ENCODE assay signal across 8 mouse cellular contexts in the genomic region with DNA sequence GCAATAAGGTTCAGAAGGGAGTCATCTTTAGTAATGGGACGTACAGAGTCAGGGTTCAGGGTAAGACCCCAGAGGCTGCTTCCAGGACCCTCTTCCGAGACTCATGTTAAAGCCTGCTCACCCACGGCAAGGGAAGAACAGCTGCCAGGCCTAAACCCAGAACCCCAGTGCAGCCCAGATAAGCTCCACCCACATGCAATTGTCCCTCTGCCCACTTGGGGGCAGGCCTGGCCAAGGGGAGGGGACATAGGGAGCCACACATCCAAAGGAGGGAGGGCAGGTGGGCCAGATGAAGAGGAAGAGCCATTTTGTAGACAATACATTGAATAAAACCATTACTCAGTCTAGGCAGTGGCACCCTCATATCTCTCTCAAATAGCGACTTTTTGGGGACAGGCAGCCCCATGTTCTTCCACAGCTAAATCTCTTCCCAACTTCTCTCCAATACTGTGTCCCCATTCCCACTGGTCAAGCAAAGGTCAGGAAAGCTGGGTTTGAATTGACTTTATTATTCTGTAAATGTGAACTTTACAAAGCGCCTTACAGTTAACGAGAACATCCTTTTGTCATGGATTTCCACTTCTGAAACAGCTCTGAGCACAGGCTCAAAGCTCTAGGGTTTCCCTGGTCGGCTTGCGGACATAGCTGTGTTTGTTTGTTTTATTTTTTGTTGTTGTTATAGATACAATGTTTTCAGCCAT. TPM values are rescaled to one million over a fixed set of nuclear protein-coding genes. Genes with fewer than 3 reads are reported as not detected.
DNase-seq lines count a peak whose midpoint lies in the region; TF ChIP-seq lines count a peak whose summit lies in the region.

No protein-coding gene starts in this region.

- H3K9me3 ChIP-seq in ES-Bruce4 (replicated peaks; ENCODE audit: control insufficient read depth, insufficient read depth, low read length, poor library complexity, severe bottlenecking): no peaks in the 10 kb centered on the region
- no peaks in the 10 kb centered on the region for H3K9me3 ChIP-seq in forebrain, embryonic 10.5 days

- no peak overlapping the region for H3K4me3 ChIP-seq in ES-Bruce4 (ENCODE audit: low read depth, low read length)
- no peak overlapping the region for H3K4me3 ChIP-seq in forebrain, embryonic 10.5 days

- H3K27me3 ChIP-seq in ES-Bruce4 (ENCODE audit: control insufficient read depth, insufficient read depth, low read length, poor library complexity, severe bottlenecking): no peaks in the 10 kb centered on the region
- H3K27me3 ChIP-seq in forebrain, embryonic 10.5 days (ENCODE audit: poor library complexity, severe bottlenecking): no peaks in the 10 kb centered on the region

- TF ChIP-seq POLR2A in ES-Bruce4 (IDR thresholded peaks at IDR 0.05; ENCODE audit: insufficient read depth, low read length): no peak

- H3K27ac ChIP-seq in ES-Bruce4 (ENCODE audit: insufficient read depth, low read length): peak overlapping the region; percentile 76
- no peak overlapping the region for H3K27ac ChIP-seq in forebrain, embryonic 10.5 days

- peaks cover 15% of the 10 kb centered on the region for H3K4me1 ChIP-seq in ES-Bruce4 (ENCODE audit: control insufficient read depth, insufficient read depth, low read length)
- peaks cover 21% of the 10 kb centered on the region for H3K4me1 ChIP-seq in forebrain, embryonic 10.5 days

- no peak overlapping the region for H3K9ac ChIP-seq in ES-Bruce4 (ENCODE audit: low read depth, poor library complexity, severe bottlenecking)

- intact Hi-C loops in heart, postnatal 36 days (cut with DNase I): loop anchor here (1.0 kb wide), 1 partner anchor 87 kb away; no protein-coding TSS in a partner anchor

- 36% methylated on average over 8 of the region's 8 CpGs for WGBS in forebrain, embryonic 10.5 days

- TF ChIP-seq EP300 in ES-Bruce4 (IDR thresholded peaks at IDR 0.05; ENCODE audit: insufficient read depth, low read depth, low read length): peak; percentile 85

- TF ChIP-seq CTCF in ES-Bruce4 (IDR thresholded peaks at IDR 0.05; ENCODE audit: low read depth, low read length): peak; percentile 94

- H3K36me3 ChIP-seq in ES-Bruce4 (ENCODE audit: control insufficient read depth, insufficient read depth, low read length, poor library complexity, severe bottlenecking): no peaks in the 10 kb centered on the region
- H3K36me3 ChIP-seq in forebrain, embryonic 10.5 days (replicated peaks): no peaks in the 10 kb centered on the region

- peak; percentile 70 for DNase-seq in c-Kit-positive CD71-negative TER-119-negative erythroid progenitor cells, embryonic 14.5 days (ENCODE audit: low read depth)
- DNase-seq in forebrain, embryonic 10.5 days (ENCODE audit: extremely low spot score, low spot score): peak; percentile 71
- DNase-seq in heart, postnatal 36 days: peak; percentile 52 to 68
- peak; percentile 30 to 63 for DNase-seq in layer of hippocampus, adult 18-20 months (ENCODE audit: low spot score in 2 of 2)
- DNase-seq in lung, postnatal 10 days: peak; percentile 88
- peak; percentile 66 for DNase-seq in ovary, postnatal 14 days (ENCODE audit: low spot score)
- DNase-seq in thymus, postnatal 25 days: peak; percentile 45

RNA-seq across cellular contexts. Expression of a gene that starts 33.6 kb away (rescaled TPM):
- polyA plus RNA-seq in ES-Bruce4 (2011; ENCODE audit: insufficient read depth, insufficient read length, low read depth, missing spikeins): 87.0 and 95.0 TPM in 2 replicates
- polyA plus RNA-seq in forebrain, embryonic 10.5 days (2016; fragmentation: Nextera tagmentation; extraction: Ambion mirVana): 85.3 and 86.2 TPM in 2 replicates
- 10 to 100 TPM; 84.8 to 97.5 TPM for total RNA-seq in heart, postnatal 36 days (2021)
- 10 to 100 TPM; 53.9 to 58.0 TPM for total RNA-seq in layer of hippocampus, adult 18-20 months (2021)
